Mouse (Mus musculus) CD8-positive naive resting alpha-beta T cell, adult 2 months (primary cell): ENCODE measurements at regions not wholly inside any gene's neighbourhood (a gene's known extent, or its start where the extent isn't known, plus 50 kb on each side); places are given as distances from the start of the nearest gene placed in this dataset.
A peak's percentile ranks its signal among the peaks of the same experiment; 100 is the strongest.

Source experiments
- DNase-seq, 2 experiments: peaks; one replicate each; pipeline ENCODE4 v3.0.0; 2022; ENCODE audit warnings: low read depth in 2 of 2, low spot score in 2 of 2

DNA sequence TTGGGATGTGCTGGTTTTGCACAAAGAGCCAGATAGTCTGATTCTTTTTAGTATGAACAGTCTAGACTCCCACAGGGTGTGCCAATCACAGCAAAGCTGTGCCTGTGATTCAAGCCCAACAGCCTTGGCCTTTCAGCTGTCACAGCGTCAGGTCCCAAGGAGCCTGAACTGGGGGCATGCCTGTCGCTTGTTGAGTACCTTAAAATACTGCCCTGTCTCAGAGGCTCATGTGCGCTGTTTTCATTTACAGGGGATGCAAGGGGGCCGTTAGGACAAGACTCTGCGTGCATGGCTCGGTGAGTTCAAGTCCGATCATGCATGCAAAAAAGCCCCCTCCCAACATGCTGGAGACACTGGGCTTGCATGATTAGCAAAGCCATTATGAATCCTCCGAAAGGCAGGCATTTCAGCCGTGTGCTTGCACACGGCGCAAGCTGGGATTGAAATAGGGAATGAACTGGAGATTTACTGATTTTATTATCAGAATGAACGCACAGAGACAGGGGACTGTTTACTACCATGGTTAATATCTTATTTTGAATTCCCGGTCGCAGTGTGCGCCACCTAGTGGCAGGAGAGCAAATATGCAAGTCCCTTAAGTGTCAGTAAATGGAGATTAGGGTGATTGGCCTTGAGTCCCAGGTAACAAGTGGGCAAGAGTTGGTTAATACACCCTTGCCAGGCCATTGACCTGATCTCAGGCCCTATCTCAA is 332.8 kb upstream of the Camk1g start:
- peak; percentile 11 to 32 for DNase-seq

DNA sequence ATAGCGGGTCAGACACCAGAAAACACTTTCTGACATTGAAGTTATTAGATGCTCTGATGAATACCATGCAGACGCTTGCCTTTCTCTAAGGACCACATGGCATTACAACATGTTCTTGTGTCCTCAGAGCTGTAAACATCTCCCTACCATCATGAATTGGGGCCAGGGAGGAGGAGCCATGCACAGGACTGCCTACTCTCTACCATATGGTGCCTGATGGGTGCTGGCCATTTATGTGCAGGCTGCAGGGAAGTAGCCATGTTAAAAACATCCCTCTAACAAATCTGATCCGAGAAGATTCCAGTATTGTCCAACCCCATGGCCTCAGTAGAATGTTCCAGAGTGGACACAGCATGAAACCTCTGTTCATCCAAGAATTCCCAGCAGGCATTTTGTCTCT is 330.1 kb upstream of the Camk1g start:
- DNase-seq: no peak

DNA sequence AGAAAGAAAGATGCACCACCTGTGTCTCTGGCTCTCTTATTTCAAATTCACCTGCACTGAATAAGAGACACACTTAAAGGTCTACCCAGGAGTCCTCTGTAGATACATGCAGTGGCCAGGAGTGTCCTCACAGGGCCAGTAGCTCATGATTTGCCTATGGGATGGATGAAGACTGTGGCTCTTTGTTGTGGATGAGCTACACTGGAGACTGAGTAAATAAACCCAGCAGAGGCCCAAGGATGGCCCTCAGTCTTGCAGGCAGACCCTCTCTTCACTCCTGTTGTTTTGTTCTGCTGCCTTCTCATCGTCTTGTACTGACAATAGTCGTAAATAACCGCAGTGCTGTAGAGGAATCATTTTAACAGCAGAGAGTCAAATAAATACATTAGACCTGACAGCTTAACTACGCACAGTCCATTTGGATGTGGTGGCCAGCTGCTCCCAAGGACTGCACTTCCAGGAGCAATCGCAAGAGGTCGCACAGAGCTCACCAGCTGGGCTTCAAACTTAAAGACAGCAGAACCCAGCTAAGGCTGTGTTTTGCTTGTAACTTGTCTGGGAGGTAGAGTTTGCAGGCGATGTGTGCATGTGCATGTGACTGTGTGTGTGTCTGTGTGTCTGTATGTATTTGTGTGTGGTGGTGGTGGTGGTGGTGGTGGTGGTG is 328.6 kb upstream of the Camk1g start:
- DNase-seq: peak in 1 of 2 experiments; percentile 2

DNA sequence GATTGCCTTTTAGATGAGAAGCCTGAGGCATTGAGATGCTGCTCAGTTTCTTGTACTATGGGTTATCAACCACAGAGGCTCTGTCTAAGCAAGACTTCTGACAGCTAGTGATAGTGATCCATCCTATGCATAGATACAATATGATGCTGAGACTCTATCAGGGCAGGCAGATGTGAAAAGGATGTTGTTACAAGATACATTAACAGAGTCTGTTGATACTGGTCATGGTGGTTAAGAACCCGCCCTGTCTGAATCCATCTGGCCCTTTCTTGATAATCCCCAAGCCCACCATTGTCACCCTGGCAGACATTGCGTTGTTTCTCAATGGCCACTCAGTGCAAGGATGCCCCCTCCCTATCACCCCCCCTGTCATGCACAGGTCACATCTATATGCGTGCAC is 327.8 kb upstream of the Camk1g start:
- DNase-seq: no peak

DNA sequence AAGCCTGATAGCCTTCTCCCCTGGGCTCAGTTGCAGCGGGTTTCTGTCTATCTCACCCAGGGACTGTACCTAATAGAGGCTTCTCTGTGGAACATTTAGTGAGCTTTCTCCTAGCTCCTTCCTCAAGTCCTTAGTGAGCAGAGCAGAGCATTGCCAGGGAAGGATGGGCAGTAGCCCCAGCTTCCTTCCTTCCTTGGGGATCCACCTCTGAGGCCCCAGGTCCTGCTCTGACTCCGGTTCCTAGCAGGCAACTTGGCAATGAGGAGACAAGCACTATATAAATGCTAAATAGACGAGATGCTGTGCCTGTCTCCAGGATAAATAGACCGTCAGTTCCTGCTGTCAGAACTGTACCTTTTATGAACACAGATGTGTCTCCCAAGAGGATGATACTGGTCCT is 326.9 kb upstream of the Camk1g start:
- no peak for DNase-seq

DNA sequence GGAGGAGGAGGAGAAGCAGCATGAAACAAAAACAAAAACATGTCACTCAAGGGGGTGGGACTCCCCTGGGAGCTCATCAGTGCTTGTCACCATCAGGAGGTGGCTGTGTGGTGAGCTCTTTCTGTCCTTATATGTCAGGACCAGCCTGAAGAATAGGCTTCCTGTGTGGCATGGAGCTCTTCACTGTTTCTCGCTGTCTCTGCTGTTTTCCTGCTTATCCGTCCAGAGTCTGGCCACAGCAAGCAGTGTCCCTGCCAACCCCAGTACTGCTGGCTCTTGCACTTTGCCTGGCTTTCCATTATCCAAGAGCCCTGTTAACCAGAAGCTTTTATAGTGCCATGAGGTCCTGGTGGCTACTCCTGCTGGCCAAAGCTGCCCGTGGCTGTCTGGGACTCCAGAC is 322.9 kb upstream of the Camk1g start:
- no peak for DNase-seq

DNA sequence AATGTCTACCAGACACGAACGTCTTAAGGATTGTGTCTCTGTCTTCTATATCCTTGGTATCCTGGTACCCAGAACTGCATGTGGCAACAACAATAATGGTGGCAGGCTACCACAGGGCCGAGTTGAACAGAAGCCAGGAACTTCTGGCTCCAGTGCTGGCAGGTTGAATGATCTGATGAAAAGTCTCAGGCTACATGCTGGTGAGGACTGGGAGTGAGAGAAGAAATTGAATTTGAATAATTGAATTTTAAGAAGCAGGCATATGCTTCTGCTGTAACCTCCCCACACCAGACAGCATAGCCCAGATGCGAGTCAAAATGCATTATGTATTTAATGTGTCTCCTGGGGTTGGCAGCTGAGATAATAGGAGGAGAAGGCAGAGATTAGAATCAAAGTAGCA is 319.5 kb upstream of the Camk1g start:
- DNase-seq: no peak

DNA sequence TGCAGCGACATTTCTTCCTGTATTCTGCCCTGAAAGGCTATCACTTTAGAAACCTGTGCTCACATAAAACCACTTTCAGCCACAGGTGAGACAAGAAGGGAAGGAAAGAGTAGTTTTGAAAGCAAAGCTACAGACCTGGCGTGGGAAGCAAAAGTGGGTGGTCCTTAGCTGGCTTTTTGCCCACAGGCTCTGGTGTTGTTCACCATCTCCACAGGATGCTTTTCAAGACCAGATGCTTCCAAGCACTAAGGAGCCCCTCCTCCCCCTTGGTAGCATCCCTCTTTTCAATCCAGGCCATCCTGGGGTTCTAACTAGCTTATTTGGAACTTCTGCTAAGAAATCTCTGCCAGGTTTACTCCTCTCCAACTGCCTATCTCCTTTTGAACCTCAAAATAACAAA is 312.8 kb upstream of the Camk1g start:
- DNase-seq: no peak

DNA sequence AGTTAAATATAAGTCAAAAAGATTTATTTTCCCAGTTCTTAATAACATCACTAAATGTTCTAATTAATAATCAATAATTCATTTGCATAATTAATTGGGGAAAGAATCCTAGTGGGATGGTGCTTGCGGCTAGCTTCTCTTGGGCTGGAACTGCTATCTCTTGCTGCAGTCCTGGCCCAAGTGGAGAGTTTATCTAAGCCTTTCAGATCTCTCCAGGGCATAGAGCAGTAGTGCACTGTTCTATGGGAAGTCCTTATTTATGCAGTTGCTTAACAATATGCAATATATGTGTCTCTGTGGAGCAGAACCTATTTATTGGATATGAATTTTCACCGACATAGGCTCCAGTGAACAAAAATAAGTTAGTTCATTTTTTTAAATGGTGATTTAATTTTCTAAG is 308.4 kb upstream of the Camk1g start:
- DNase-seq: no peak

DNA sequence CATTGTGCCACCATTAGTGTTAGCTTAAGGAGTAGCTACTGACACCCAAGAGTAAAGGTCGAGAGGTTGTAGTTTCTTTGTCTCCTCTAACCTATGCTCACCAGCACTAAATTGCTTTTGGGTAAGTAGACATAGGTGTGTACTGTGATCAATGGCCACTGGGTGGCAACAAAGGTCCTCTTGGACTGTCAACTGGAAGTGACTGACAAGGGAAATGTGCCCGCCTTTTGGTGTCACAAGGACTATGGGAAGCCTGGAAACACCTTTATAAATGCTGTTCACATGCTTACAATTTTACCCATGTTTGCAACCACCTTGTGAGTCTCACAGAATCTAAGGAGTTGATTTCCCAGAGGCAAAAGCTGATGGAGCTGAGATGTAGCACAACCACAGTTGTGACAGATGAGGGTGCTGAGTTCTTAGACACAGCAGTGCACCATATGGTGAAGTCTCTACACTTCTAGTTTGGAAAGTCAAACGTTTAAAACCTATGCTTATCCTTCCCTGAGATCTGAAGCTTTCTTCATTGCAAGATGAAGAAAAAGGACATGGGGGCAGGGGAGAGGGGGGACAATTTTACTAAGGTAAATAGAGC is 303.2 kb upstream of the Camk1g start:
- no peak for DNase-seq

DNA sequence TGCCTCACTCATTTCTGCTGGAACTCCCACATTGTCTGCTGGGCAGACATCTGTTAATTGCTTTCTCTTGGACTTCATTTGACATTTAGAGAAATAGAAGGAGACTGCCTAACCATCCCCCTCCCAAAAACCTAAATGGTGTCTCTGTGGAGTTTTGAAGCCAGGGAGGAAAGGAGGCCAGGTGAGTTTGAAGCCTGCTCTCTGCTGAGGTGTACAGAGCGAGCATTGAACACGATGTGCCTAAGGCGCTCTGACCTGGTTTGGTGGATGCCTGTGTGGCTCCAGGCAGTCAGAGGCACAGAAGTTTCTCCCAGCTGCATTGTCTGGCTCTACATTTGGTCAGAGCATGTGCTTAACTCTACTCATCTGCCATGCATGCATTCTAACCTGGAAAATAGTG is 302.6 kb upstream of the Camk1g start:
- DNase-seq: no peak

DNA sequence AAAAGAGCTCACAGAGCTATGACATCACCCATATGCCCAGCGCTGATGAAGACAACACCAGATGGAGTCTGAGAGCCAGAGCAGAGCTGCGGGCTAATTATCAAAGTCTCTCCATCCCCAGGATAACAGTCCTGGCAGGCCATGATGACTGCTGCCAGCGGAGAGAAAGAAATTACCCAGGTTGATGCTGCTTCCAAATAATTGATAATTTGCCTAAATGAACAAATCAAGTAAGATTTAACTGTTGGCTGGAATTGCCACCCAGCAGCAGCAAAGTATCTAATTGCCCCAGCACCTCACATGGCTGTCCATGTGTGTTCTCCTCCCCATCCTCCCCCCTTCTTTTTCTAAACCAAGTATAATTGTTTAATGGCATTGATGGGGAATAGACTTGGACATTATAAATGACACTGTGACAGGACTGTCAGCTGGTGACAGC is 301.7 kb upstream of the Camk1g start:
- no peak for DNase-seq

DNA sequence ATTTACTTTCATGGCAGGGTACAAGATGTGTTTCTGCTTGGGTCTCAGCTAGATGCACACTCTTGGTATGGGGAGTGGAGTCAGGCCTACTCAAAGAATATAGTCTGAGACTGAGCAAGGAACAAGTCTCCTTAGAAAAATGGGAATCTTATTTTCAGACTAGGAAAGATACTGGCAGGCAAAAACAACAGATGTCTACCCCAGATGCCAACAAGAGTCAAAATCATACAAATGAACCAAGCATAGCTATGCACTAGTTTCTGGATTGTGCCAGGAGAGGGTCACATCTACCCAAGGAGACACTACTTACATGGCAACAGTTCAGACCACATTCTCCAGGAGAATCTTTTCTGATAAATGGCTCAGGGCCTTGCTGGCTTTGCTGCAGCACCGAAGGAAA is 300.9 kb upstream of the Camk1g start:
- DNase-seq: no peak

DNA sequence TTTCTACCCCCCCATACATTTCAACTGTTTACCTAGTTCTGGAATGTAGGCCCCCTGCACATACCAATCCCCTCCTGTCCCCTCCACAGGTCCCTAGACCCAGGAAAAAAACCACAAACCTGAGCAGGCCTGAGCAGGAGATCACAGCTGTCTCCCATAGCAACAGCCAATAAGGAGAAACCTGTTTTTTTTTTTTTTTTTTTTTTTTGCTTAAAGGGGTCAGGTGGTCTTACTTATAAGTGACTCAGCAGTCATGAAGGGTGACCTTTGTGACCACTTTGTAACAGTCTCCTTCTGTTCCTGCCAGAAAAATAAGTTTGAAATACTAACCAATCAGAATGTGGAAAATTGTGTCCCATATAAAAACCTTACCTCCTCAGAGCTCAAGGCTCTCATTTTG is 299.9 kb upstream of the Camk1g start:
- DNase-seq: no peak

DNA sequence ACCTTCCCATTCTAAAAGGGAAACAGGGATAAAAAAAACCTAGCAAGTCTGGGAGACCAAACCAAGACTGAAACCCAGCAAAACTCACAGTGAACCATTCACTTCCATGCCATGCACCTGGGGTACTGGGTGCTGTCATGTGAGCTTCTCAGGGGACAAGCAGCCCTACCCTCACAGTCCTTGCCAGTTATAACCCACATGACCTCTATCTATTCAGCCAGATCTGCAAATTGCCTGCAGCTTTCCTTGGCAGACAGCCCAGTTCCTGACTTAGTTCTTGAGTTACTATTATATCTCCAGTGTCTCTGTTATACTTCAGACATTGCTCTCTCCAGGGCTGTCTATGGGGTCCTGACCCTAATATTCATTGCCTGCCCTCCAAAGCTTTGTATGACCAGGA is 298.7 kb upstream of the Camk1g start:
- DNase-seq: no peak

DNA sequence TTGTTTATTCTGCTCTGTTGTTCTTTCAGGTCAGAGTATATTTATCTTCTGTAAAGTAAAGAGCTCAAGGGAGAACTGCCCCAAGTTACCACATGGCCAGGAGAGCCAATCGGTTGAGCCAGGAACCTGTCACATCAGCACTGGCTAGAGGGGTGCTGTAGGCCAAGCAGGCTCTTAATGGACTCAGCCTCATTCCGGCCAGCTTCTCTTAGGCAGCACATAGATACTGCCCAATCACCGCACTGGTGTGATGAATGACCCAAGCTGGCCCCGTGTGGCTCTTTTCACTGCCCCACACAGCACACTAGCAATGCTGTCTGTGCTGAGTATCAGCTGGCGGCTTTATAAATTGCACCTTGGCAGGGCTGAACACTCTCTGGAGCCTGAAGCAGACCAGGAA is 295.8 kb upstream of the Camk1g start:
- no peak for DNase-seq

DNA sequence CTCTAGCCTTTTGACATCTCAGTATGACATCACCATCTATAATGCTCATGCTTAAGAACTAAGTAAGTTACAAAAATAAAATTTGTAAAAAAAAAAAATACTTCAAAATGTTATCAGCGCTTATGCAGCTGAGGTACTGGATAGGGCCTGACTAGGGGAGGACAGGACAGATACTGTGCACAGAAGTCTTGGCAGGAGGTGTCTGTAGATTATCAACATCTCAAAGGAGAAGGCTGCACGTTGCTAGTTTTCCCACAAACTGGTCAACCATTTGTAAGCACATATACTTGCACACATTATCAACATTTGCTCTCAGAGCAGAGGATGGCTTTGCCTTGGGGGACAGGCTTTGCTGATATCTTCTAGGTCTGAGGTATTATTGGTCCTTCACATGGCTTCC is 294.5 kb upstream of the Camk1g start:
- DNase-seq: no peak

DNA sequence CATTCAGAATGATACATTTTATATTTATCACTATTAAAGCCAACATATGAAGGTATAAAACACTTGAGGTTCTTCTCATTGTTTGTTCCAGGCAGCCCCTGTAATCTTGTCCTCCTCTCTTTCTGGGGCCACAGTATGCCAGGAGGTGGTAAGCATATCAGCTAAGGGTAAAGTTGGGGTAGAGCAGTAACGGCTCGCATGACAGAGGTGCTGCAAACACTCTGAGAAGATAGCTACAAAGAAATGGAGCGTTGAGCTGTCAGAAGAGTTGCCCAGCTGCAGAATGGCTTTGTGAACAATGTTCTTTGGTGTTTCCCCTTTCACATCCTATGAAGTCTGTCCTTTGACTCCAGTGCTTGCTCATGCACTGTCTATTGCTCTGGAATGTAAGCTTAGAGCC is 293.5 kb upstream of the Camk1g start:
- DNase-seq: no peak

DNA sequence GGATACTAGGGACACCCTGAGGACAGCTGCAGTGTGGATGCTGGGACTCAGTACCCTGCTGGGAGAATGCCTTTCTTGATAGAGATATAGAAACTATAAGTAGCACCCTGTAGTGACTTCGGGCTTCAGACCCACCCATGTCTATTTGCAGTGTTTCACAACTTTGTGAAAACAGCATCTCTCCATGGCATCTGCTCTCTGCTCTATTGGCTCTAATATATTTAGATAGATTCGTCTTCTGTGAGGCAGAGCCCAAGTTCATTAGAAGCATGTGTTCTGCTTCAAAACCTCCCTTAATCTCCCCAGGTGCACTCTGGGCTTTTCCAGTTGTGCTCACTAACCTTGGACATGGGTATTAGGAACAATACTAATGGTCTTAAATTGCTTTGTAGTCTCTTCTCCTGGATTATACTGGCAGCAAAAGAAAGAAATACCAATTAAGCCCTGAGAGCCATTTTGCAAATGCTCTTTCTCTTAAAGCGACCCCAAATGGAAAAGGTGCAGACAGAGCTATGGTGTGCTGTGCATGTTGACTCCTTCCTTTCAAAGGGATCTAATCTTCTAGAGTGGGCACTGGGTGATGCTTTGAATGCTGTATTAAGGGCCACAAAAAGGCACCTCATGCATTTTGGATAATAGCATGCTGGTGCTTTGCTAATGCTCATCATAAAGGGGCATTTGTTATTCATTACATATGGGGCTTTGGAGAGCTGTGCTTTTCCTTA is 292.2 kb upstream of the Camk1g start:
- DNase-seq: no peak

DNA sequence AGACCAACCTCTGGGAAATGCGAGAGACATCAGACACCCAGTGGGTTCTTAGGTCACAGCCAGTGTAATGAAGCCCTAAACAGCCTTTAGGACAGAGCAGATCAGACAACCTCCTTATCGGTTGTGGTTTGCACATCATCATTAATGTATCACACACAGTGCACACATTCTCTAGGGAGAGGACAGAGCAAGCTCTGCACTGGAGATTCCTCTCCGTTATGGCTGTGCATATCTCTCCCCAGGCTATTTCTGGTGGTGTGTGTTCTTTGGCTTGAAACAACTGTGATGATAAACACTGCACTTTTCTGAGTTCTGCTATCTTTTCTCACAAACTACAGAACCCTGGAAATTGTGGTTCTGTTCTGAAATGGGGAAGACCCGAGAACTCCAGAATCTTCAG is 291.3 kb upstream of the Camk1g start:
- no peak for DNase-seq

DNA sequence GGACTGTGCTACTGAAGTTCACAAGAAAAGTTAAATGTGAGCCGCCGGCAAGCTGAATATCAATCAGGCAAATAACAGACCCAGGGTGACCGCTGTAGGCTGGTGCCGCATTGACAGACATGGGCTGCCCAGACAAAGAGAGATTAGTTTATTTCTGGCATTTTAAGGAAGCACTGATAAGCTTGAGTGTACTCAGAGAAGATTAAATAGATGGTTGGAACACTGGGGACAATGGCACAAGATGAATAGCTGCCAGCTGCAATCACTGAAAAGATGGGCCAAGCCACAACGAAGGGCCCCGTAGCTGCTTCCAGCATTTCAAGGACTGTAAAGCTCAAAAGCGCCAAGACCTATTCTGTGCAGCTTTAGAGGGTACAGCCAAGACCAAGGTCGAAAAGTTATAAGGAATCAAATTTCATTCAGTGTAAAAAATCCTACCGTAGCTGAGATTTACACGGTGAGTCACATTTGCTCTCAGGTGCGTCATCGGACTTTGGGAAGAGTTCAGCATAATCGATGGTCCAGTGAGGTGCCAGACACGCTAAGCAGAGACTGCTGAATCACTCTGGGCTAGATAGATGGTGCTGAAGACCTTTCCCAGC is 285.1 kb upstream of the Camk1g start:
- DNase-seq: no peak

DNA sequence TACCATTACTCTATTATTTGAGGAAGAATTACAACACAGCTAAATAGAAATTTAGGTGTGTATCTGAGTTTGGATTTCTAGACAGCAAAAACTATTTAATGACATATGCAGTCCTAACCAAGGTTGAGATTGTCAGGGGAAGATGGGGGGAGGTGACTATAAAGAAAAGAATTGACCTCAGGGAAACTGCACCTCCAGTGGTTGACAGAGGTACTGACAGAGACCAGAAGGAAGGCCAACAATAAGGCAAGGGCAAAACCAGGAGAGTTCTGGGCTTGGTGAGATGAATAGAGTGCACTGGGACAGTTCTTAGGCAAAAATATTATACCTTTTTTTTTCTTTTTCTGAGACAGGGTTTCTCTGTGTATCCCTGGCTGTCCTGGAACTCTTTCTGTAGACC is 280.2 kb upstream of the Camk1g start:
- DNase-seq: no peak
